Mouse (Mus musculus): ENCODE measurements around the gene Hadha.

Hadha gene

DNA sequence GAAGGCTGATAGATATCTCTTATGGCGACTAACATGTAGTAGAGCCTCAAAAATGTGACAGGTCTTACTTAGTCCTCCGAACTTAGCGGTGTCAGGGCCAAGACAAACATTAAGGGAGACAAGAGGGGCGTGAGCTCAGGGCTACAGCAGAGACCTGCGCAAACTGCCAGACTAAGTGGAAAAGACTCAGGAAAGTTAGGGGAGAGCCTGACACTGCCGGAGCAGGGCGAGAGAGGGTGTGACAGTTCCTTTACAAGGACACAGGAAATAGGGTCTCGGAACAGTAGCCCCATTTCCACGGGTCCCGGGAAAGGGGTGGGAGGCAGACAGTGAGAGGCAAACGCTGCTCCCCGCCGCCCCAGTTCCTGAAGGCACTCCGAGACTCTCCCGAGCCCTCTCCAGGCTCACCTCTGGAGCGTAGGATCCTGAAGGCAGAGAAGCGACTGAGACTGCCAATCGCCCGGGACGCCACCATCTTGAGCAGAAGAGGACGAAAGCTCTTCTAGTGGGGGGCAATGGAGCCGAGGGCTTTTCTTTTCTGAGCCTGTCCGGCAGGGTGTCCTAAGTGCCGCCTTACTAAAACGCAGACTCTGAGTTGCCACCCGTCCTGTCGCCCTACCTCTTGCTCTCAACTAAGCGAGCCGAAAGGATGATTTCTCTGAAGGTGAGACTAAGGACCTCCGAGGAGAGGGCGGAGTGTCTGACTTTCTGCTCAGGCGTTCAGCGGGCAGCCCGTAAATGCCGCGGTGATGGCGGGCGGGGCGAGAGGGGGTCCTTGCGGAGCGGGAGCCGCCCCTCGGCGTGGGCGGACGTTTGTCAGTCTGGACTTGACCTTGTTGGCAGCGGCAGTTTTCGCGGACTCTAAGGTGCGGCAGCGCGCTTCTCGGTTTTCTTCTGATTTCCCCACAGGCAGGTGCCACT lies at the start of gene Hadha, which contains the start of gene Hadhb:
Hadha (minus strand) TSS at position 689 of the 921 bp plus-strand sequence.
Hadhb (plus strand) TSS at position 775 of the 921 bp plus-strand sequence.
- peak; percentile 93 for DNase-seq

DNA sequence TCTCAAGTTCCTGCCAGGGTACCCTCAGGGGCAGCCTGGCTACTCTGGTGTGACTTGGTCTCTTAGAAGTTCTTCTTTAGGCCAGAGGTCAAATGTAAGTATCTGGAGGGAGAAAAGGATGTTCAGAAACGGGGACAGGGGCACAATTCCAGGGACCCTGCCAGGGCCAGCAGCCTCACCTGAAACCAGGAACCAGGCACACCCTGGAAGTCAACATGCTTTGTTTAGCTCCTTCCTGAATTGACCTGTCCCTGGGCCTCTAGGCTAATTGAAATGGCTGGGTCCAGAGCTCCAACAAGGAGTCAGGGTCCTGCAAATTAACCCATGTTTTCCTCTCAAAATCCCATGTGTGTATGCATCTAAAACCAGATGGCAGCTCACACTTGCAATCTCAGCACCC lies 49.5 kb upstream of the Hadha start:
- DNase-seq: no peak

DNA sequence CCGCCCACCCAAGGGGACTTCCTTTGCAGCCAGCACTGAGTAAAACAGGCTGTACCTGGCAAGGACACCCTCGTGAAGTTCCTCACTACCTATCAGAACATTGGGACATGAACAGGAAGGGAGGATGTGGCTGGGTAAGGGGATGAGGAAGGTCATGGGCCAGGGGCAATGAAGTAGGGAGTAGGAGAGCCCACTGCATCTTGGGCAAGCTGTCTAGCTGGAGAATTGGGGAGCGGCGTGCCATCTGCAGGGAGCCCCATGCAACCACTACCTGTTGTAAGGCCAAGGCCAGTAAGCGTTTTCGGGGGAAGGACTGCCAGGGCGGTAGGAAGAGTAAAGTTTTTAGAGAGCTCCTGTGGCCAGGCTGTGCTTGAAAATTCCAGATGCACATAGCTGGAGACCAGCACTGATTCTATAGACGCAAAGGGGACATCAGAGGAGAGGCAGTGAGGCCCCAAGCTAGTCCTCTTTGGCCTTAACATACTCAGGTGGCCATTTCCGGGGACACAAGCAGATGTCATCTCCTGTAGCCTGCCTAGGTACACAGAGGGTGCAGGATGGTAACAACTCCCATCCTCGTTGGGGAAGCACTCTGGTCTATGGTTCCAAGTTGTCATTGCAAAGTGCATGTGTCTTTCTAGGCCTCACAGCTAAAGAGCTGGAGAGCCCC lies 48.4 kb upstream of the Hadha start:
- DNase-seq: no peak

DNA sequence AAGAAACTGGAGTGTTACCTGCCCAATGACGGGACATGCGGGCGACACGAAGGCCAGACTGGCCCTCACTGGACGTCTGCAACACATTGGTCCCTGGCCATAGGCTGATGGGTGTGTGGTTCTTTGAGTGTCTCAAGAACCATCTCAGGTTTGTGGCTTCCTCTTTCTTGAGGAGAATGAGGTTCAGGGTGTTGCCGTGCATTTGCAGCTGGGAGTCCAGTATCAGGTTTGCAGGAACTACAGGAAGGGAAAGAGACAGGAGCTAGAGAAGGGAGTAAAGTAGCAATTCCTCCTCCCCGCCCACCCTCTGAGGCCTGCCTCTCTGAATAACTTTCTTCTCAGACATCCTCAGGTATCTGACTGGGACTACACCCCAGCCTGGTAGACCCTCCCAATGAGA lies 47.3 kb upstream of the Hadha start:
- DNase-seq: no peak

- peak; percentile 36 for DNase-seq
Observed at GRCm38 (mm10) chr5:30201521-30201920, 46.6 kb upstream of the Hadha start.

GRCm38 (mm10) chr5:30198257-30198656 lies 43.3 kb upstream of the Hadha start:
- no peak for DNase-seq

DNA sequence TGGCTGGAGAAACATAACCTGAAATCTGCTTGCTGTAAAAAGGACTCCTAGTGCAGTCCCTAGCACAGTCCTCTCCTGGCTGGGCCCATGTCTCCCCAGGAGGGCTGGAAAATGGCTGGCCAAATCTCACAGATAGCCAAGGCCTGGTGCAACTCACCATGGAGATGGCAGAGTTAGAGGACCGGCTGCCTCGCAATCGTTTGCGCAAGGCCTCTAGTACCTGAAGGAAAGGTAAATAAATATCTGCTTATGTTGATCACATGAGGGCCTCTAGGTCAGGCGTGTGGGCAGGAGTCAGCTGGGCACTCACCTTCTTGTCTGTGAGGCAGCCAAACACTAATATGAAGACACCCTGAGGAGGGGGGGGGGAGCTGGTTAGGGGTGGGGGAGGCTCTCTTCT lies 40.4 kb upstream of the Hadha start:
- DNase-seq: no peak

- DNase-seq: no peak
Observed at GRCm38 (mm10) chr5:30192452-30192851, 37.5 kb upstream of the Hadha start.

GRCm38 (mm10) chr5:30187687-30188485 lies 32.9 kb upstream of the Hadha start:
- no peak for DNase-seq

DNA sequence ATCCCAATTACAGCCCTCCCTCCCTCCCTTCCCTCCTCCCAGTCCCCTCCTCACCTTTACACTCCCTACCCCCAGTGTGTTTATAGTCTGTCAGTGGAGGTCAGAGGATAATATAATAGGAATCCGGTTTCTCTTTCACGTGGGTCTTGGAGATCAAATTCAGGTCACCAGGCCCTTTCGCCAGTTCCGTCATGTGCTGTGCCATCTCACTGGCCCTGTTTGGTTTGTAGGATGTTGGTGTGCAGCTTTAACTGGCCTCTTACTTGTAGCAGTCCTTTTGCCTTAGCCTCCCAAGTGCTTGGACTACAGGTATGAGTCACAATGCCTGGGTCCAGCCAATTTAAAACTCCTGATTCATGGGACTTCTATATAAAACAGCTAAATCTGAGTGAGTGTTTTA lies 20.8 kb upstream of the Hadha start:
- no peak for DNase-seq

- no peak for DNase-seq
Observed at GRCm38 (mm10) chr5:30172931-30173692, 18.1 kb upstream of the Hadha start.

GRCm38 (mm10) chr5:30172115-30172514 lies 17.2 kb upstream of the Hadha start:
- no peak for DNase-seq

DNA sequence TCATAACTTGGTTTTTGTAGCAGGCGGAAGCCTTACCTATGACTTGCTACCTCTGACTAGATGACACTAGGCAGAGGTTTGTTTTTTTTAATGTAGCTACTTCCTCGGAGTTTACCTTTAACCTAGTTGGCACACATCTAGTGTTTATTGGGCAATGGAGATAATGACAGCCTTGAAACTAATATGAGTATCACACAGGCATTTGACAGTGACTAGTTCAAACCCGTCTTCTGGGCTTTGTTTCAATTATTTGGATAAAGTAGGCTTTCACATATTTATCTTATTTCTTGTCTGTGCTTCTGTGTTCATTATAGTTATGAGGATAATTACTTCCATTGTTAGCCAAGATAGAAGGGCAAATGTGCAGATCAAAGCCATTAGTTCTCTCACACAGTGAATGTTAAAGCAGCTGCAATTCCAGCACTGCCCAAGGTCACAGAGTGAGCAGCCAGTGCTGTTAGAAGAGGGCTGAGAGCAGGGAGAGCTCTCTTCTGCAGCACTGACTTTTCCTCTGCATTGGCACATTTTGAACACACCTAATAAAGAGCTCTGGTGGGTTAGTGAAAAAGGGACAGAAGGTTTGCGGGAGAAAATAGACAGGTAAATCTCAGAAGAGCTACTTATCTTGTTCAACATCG lies 15.5 kb upstream of the Hadha start:
- DNase-seq: no peak

GRCm38 (mm10) chr5:30165234-30165946 lies 10.4 kb upstream of the Hadha start:
- DNase-seq: no peak

DNA sequence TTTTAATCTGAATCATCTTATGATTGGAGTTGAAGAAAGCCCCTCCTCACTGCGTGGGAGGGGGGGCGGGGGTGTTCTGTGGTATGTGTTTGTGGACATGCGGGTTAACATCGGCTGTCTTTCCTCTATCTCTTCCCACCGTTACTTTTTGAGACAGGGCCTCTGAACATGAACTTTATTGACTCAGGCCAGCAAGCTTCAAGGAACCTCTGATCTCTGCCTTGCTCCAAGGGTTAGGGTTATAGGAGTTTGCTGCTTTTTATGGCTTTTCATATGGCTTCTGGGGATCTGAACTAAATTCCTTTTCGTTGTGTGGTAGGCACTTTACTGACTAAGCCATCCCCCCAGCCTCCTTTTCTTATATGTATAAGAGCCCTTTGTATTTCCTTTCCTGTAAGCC lies 7.4 kb upstream of the Hadha start:
- no peak for DNase-seq

DNA sequence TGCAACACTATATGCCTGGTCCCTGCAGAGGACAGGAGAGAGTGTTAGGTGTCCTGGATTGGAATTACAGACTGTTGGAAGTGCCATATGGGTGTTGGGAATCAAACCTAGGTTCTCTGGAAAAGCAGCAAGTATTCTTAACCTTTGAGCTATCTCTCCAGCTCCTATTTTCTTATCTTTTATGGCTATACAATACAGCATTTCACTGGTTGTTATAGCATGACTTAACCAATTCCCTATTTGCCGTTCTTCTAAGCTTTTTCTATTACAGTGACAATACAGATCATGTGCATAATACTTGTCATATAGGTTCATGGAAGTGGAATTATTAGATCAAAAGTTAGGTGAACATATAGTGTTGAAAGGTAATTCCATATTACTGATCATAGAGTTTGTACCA lies 6.9 kb upstream of the Hadha start:
- no peak for DNase-seq

GRCm38 (mm10) chr5:30159601-30160000 lies 4.6 kb upstream of the Hadha start:
- DNase-seq: no peak

DNA sequence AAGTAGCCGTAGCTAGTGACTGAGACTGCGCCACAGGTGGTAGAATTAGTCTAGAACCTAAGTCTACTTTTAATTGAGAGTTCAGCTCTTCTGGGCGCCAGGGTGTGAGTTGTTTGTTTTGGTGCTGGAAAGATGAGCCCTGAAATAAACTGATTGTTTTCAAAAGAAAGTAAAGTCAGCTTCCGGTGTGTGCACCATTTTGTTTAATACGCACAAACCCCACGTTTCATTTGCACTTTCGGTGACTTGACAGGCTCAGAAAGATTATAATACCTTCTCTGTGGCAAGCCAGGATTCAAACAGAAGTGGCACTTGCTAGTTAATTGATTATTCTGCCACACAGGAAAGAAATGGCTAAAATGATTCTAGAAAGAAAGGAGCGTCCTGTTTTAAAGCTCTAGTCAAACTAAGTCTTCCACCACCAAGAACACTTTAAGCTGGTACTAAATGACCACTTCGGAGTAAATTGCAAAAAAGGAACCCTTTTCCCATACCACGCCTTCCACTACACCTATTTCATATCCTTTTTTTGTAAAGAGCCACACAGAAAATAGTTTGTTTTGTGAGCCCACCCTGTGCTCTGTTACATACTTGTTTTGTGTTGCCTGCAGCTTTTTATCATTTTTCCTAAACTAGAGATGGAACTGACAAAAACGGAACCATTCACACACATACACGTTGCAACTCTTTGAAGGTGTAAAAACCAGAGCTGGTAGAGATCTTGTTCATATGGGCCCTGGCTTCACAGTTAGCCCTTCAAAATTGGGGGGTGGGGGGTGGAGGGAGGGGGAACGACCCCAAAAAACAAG lies 1.1 kb upstream of the Hadha start:
- DNase-seq: no peak

GRCm38 (mm10) chr5:30155395-30155792 lies 432 bp upstream of the Hadha start:
- DNase-seq: no peak

DNA sequence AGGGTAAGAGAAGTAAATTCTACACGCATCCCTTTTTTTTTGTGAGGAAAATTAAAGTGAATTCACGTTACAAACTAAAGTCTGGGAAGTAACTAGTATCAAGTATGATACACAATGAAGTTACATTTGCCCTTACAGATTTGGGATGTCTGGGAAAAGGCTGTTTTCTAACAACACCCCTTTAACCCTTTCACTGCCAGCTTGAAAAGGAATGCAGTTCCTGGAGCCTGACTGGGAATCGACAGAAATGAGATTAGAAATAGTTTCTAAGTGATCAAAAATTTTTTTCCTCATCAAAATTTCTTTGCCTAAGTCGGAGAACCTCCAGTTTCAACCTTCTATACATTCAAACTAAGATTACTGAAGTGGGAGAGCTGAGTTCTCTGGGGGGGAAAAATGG lies 949 bp downstream of the Hadha start:
- no peak for DNase-seq

Data from right cerebral cortex, postnatal 14 days (tissue).